Mouse (Mus musculus): ENCODE measurements around the gene Olfr187. TPM values are rescaled to one million over a fixed set of nuclear protein-coding genes. Genes with fewer than 3 reads are reported as not detected.
"Not testable (repeated sequence)": the region's sequence is repeated elsewhere in the genome, so short reads cannot be mapped to it uniquely, and the experiment has no call there.

Olfr187 gene
- polyA plus RNA-seq (2012; rRNA removed) = not detected in 2 replicates

GRCm38 (mm10) chr16:59039710-59040109 lies at the start of gene Olfr187:
TSS of gene Olfr187 (minus strand) at chr16:59039767.
- no peaks in the 10 kb centered on the region for H3K36me3 ChIP-seq (ENCODE audit: control insufficient read depth, insufficient read depth, low read length)
- no peaks in the 10 kb centered on the region for H3K4me1 ChIP-seq (ENCODE audit: control insufficient read depth, insufficient read depth, low read length)
- DNase-seq = no peak
- H3K4me3 ChIP-seq (ENCODE audit: insufficient read depth, low read depth, low read length) = no peak within 1 kb of the TSS
- 78% methylated on average over 7 of the region's 7 CpGs for WGBS
- TF ChIP-seq CTCF (conservative IDR thresholded peaks at IDR 0.05; ENCODE audit: insufficient read depth, insufficient read length, low read depth, low read length) (no peak), POLR2A (IDR thresholded peaks at IDR 0.05; ENCODE audit: low read depth, low read length) (no peak)
- H3K27me3 ChIP-seq (replicated peaks; ENCODE audit: control insufficient read depth, insufficient read depth, low read length) = no peaks in the 10 kb centered on the region
- no peak within 1 kb of the TSS for H3K27ac ChIP-seq (ENCODE audit: insufficient read depth, low read depth, low read length)

GRCm38 (mm10) chr16:59081113-59081512 lies 41.5 kb upstream of the Olfr187 start:
- 81% methylated on average over 2 of the region's 2 CpGs for WGBS
- H3K27me3 ChIP-seq (replicated peaks; ENCODE audit: control insufficient read depth, insufficient read depth, low read length); H3K4me1 ChIP-seq (ENCODE audit: control insufficient read depth, insufficient read depth, low read length); H3K4me3 ChIP-seq (ENCODE audit: insufficient read depth, low read depth, low read length); H3K36me3 ChIP-seq (ENCODE audit: control insufficient read depth, insufficient read depth, low read length); DNase-seq; H3K27ac ChIP-seq (ENCODE audit: insufficient read depth, low read depth, low read length): not testable (repeated sequence)

- no peaks in the 10 kb centered on the region for H3K36me3 ChIP-seq (ENCODE audit: control insufficient read depth, insufficient read depth, low read length)
- WGBS = 81% methylated on average over 5 of the region's 5 CpGs
Observed at GRCm38 (mm10) chr16:59077905-59078304, 38.3 kb upstream of the Olfr187 start, which contains the start of gene Olfr190. TSS of gene Olfr190 (minus strand) at chr16:59078005.

GRCm38 (mm10) chr16:59073520-59073919 lies 34.0 kb upstream of the Olfr187 start:
- no peaks in the 10 kb centered on the region for H3K27me3 ChIP-seq (replicated peaks; ENCODE audit: control insufficient read depth, insufficient read depth, low read length)
- H3K4me1 ChIP-seq (ENCODE audit: control insufficient read depth, insufficient read depth, low read length) = no peaks in the 10 kb centered on the region
- H3K36me3 ChIP-seq (ENCODE audit: control insufficient read depth, insufficient read depth, low read length) = no peaks in the 10 kb centered on the region
- no peak for DNase-seq
- no peak overlapping the region for H3K4me3 ChIP-seq (ENCODE audit: insufficient read depth, low read depth, low read length)
- H3K27ac ChIP-seq (ENCODE audit: insufficient read depth, low read depth, low read length) = no peak overlapping the region
- 59% methylated on average over 1 of the region's 1 CpGs for WGBS
- TF ChIP-seq CTCF (conservative IDR thresholded peaks at IDR 0.05; ENCODE audit: insufficient read depth, insufficient read length, low read depth, low read length) = no peak
- no peak for TF ChIP-seq POLR2A (IDR thresholded peaks at IDR 0.05; ENCODE audit: low read depth, low read length)

More at GRCm38 (mm10) chr16:59077905-59078304, 38.3 kb upstream of the Olfr187 start, which contains the start of gene Olfr190:
- no peaks in the 10 kb centered on the region for H3K27me3 ChIP-seq (replicated peaks; ENCODE audit: control insufficient read depth, insufficient read depth, low read length)
- H3K27ac ChIP-seq (ENCODE audit: insufficient read depth, low read depth, low read length) = no peak within 1 kb of the TSS
- DNase-seq = no peak
- TF ChIP-seq CTCF (conservative IDR thresholded peaks at IDR 0.05; ENCODE audit: insufficient read depth, insufficient read length, low read depth, low read length) = no peak
- no peak for TF ChIP-seq POLR2A (IDR thresholded peaks at IDR 0.05; ENCODE audit: low read depth, low read length)
- no peak within 1 kb of the TSS for H3K4me3 ChIP-seq (ENCODE audit: insufficient read depth, low read depth, low read length)
- H3K4me1 ChIP-seq (ENCODE audit: control insufficient read depth, insufficient read depth, low read length) = no peaks in the 10 kb centered on the region

- Histone ChIP-seq H3K4me3 (ENCODE audit: insufficient read depth, low read depth, low read length) (no peak overlapping the region), H3K27me3 (replicated peaks; ENCODE audit: control insufficient read depth, insufficient read depth, low read length) (no peaks in the 10 kb centered on the region), H3K4me1 (ENCODE audit: control insufficient read depth, insufficient read depth, low read length) (no peaks in the 10 kb centered on the region), H3K36me3 (ENCODE audit: control insufficient read depth, insufficient read depth, low read length) (no peaks in the 10 kb centered on the region), H3K27ac (ENCODE audit: insufficient read depth, low read depth, low read length) (no peak overlapping the region)
- no peak for TF ChIP-seq CTCF (conservative IDR thresholded peaks at IDR 0.05; ENCODE audit: insufficient read depth, insufficient read length, low read depth, low read length)
- no peak for TF ChIP-seq POLR2A (IDR thresholded peaks at IDR 0.05; ENCODE audit: low read depth, low read length)
- DNase-seq = no peak
Observed at GRCm38 (mm10) chr16:59071755-59072154, 32.2 kb upstream of the Olfr187 start.

- H3K36me3 ChIP-seq (ENCODE audit: control insufficient read depth, insufficient read depth, low read length); H3K4me3 ChIP-seq (ENCODE audit: insufficient read depth, low read depth, low read length); H3K27me3 ChIP-seq (replicated peaks; ENCODE audit: control insufficient read depth, insufficient read depth, low read length); H3K27ac ChIP-seq (ENCODE audit: insufficient read depth, low read depth, low read length); DNase-seq; H3K4me1 ChIP-seq (ENCODE audit: control insufficient read depth, insufficient read depth, low read length): not testable (repeated sequence)
- 59% methylated on average over 3 of the region's 3 CpGs for WGBS
Observed at GRCm38 (mm10) chr16:59062411-59062810, 22.8 kb upstream of the Olfr187 start.

- 70% methylated on average over 2 of the region's 2 CpGs for WGBS
- H3K4me1 ChIP-seq (ENCODE audit: control insufficient read depth, insufficient read depth, low read length); H3K4me3 ChIP-seq (ENCODE audit: insufficient read depth, low read depth, low read length); DNase-seq; H3K36me3 ChIP-seq (ENCODE audit: control insufficient read depth, insufficient read depth, low read length); H3K27ac ChIP-seq (ENCODE audit: insufficient read depth, low read depth, low read length); H3K27me3 ChIP-seq (replicated peaks; ENCODE audit: control insufficient read depth, insufficient read depth, low read length): not testable (repeated sequence)
Observed at GRCm38 (mm10) chr16:59049286-59049685, 9.7 kb upstream of the Olfr187 start.

GRCm38 (mm10) chr16:59048860-59049259 lies 9.3 kb upstream of the Olfr187 start:
- H3K4me3 ChIP-seq (ENCODE audit: insufficient read depth, low read depth, low read length) = no peak overlapping the region
- TF ChIP-seq POLR2A (IDR thresholded peaks at IDR 0.05; ENCODE audit: low read depth, low read length) (no peak), CTCF (conservative IDR thresholded peaks at IDR 0.05; ENCODE audit: insufficient read depth, insufficient read length, low read depth, low read length) (no peak)
- H3K27me3 ChIP-seq (replicated peaks; ENCODE audit: control insufficient read depth, insufficient read depth, low read length) = no peaks in the 10 kb centered on the region
- no peaks in the 10 kb centered on the region for H3K4me1 ChIP-seq (ENCODE audit: control insufficient read depth, insufficient read depth, low read length)
- no peaks in the 10 kb centered on the region for H3K36me3 ChIP-seq (ENCODE audit: control insufficient read depth, insufficient read depth, low read length)
- DNase-seq = no peak
- 88% methylated on average over 1 of the region's 1 CpGs for WGBS
- H3K27ac ChIP-seq (ENCODE audit: insufficient read depth, low read depth, low read length) = no peak overlapping the region

Measured in kidney, adult 2 months (tissue).